Mouse (Mus musculus) heart, embryonic 12.5 days (tissue): ENCODE results near the gene Cacna1c. TPM values are rescaled to one million over a fixed set of nuclear protein-coding genes. Genes with fewer than 3 reads are reported as not detected.

ENCODE experiments used
- ATAC-seq: fragments of 200-750 bp; cut with Nextera tagmentation; 2 replicates; pipeline ENCODE4 v1.8.0; 2017; ENCODE audit warnings: moderate TSS enrichment, moderate library complexity; ENCODE audit not compliant: insufficient number of reproducible peaks, low FRiP score
- H3K27ac ChIP-seq: fragments of 300-500 bp; sonication (generic); 2 replicates; pipeline ENCODE4 v1.5.1; 2016; ENCODE audit warnings: mild to moderate bottlenecking, moderate library complexity; ENCODE audit not compliant: poor library complexity, severe bottlenecking
- H3K27me3 ChIP-seq: fragments of 300-500 bp; sonication (generic); replicated peaks from 2 replicates; pipeline ENCODE4 v1.6.1; 2016; ENCODE audit warnings: mild to moderate bottlenecking, moderate library complexity
- H3K36me3 ChIP-seq: fragments of 300-500 bp; sonication (generic); 2 replicates; pipeline ENCODE4 v1.6.1; 2016; ENCODE audit warnings: mild to moderate bottlenecking, moderate library complexity
- H3K4me1 ChIP-seq: fragments of 300-500 bp; sonication (generic); replicated peaks from 2 replicates; pipeline ENCODE4 v1.6.1; 2016; ENCODE audit warnings: mild to moderate bottlenecking
- H3K4me2 ChIP-seq: fragments of 300-500 bp; sonication (generic); 2 replicates; pipeline ENCODE4 v1.6.1; 2016; ENCODE audit warnings: mild to moderate bottlenecking, moderate library complexity
- H3K4me3 ChIP-seq: fragments of 300-500 bp; sonication (generic); 2 replicates; pipeline ENCODE4 v1.5.1; 2016; ENCODE audit warnings: mild to moderate bottlenecking
- H3K9ac ChIP-seq: fragments of 300-500 bp; sonication (generic); 2 replicates; pipeline ENCODE4 v1.6.1; 2016; ENCODE audit warnings: mild to moderate bottlenecking, moderate library complexity
- H3K9me3 ChIP-seq: fragments of 300-500 bp; sonication (generic); replicated peaks from 2 replicates; pipeline ENCODE4 v1.6.1; 2016; ENCODE audit warnings: mild to moderate bottlenecking, moderate library complexity
- WGBS: fragments of 180-500 bp; shearing (Covaris S2); methylation state at CpG from one replicate; pipeline ENCODE4 v1.1.7; 2016; 5-methylcytosine and 5-hydroxymethylcytosine counted together
- polyA plus RNA-seq: library from polyadenylated mRNA; unstranded; fragments of >200 nt; fragmentation: Nextera tagmentation; extraction: Ambion mirVana; gene quantifications from 2 replicates; pipeline ENCODE4 v1.2.1, GENCODE M21; 2016

Gene Cacna1c
- polyA plus RNA-seq, 1 experiment from 2014 or later, result 58.1 TPM

GRCm38 (mm10) chr6:119137768-119138167, 58.5 kb downstream of the Cacna1c start:
- no peak overlapping the region; the same call in 1 of the 2 replicates for H3K27ac ChIP-seq
- no peak overlapping the region for H3K4me3 ChIP-seq
- ATAC-seq, result no peak
- H3K9ac ChIP-seq, result no peak overlapping the region
- H3K4me1 ChIP-seq, result peaks cover 59% of the 10 kb centered on the region
- no peaks in the 10 kb centered on the region for H3K9me3 ChIP-seq
- 0 out of 2 replicates have a peak, but pooled peaks cover 5% of the 10 kb centered on the region for H3K36me3 ChIP-seq
- whole genome bisulfite sequencing, result 78% methylated on average over 10 of the region's 10 CpGs
- H3K27me3 ChIP-seq, result no peaks in the 10 kb centered on the region
- H3K4me2 ChIP-seq, result no peak overlapping the region

DNA sequence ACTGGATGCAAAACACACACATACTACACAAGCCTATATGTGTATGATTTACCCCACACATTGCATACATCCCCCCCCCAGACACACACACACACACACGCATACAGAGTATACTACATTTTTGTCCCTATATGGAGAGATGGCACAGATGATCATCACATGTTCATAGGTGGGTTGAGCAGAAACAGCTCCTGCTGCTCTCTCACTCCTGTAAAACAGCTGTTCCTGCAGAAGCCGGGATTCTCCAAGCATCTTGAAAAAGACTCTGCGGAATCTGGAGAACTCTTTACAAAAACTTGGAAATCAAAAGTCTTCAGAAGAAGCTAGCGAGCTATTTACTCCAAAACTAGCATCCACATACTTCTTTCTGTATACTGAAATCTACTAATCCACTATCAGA, 63.4 kb downstream of the Cacna1c start:
- peaks cover 68% of the 10 kb centered on the region for H3K4me1 ChIP-seq
- H3K27me3 ChIP-seq, result no peaks in the 10 kb centered on the region
- H3K4me3 ChIP-seq, result no peak overlapping the region
- no peaks in the 10 kb centered on the region for H3K36me3 ChIP-seq
- H3K27ac ChIP-seq, result no peak overlapping the region
- no peak for ATAC-seq
- H3K9ac ChIP-seq, result no peak overlapping the region
- 92% methylated on average over 4 of the region's 4 CpGs for WGBS
- no peaks in the 10 kb centered on the region for H3K9me3 ChIP-seq
- H3K4me2 ChIP-seq, result no peak overlapping the region

DNA sequence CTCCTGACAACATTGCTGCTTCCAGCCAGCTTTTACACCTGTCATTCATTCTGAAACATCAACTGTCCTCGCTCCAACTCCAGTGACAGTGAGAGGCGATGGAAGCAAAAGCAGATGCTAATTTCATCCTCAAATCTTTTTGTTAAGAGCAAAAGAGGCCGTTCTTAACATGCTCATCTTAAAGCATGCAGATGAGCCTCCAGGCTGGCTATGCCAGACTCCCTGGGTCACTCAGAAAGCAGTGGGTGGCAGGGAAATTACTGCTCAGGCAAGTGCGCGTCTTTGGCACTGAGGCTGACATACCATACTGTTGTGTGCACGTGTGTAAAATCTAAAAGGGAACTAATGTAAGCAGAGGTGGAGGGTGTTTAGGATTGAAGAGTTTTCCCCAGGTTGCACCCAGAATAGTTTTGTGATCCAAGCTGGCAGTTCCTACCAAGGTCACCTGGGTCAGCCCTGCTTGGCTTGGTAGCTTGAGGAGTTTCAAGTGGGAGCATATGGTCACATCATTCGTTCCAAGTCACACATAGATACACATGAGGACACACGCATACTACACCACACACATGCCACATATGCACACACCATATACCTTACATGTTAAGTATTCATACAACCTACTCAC, 64.0 kb downstream of the Cacna1c start:
- Histone ChIP-seq H3K27ac (peak overlapping the region; percentile 40), H3K27me3 (no peaks in the 10 kb centered on the region), H3K9me3 (no peaks in the 10 kb centered on the region), H3K4me1 (peaks cover 63% of the 10 kb centered on the region), H3K9ac (0 out of 2 replicates have a peak overlapping the region, but pooled peaks have one; percentile 25), H3K36me3 (no peaks in the 10 kb centered on the region), H3K4me2 (no peak overlapping the region), H3K4me3 (no peak overlapping the region)
- no peak for ATAC-seq
- 62% methylated on average over 8 of the region's 8 CpGs for WGBS

DNA sequence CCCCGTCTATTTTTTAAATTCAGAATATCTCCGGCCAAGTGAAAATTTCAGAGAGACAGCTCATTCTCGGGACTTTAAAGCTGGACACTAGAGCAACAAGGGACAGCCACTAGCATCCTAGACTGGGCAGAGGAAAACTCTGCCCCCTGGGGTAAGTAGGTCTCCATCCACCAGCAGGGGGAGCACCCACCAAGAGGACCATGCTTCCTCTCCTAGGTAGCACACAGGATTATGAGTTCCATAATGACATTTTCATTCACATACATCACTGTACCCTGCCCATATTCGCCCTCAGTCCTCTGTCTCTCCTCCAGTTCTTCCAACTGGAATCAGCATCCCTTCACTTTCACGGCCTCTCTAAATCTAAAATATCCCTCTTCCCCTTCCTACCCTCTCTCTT, 66.6 kb downstream of the Cacna1c start:
- no peak overlapping the region for H3K4me3 ChIP-seq
- H3K4me2 ChIP-seq, result no peak overlapping the region
- H3K4me1 ChIP-seq, result peaks cover 62% of the 10 kb centered on the region
- H3K27me3 ChIP-seq, result no peaks in the 10 kb centered on the region
- H3K27ac ChIP-seq, result no peak overlapping the region
- no peaks in the 10 kb centered on the region; the same call in 1 of the 2 replicates for H3K36me3 ChIP-seq
- H3K9me3 ChIP-seq, result 0 out of 2 replicates have a peak, but pooled peaks cover 3% of the 10 kb centered on the region
- 69% methylated on average over 5 of the region's 5 CpGs for WGBS
- no peak for ATAC-seq
- no peak overlapping the region for H3K9ac ChIP-seq

DNA sequence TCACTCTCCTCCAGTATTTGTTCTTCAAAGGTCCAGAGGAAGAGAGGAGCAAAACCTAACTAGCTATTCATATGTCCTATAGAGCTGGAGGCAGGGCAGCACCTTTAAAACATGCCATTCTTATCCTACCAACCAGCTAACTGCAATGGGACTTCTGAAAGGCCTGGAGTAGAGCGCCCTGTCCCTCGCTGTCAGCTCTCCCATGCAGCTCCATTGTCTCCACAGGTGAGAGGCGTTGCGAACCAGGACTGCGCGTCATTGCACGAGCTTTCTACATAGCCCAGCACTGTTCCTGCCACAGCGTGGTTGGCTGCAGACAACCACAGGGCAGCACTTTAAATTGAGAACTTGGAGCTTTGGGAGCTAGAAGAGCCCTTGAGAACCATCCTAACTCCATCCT, 67.7 kb downstream of the Cacna1c start:
- H3K27me3 ChIP-seq, result no peaks in the 10 kb centered on the region
- H3K27ac ChIP-seq, result no peak overlapping the region
- WGBS, result 90% methylated on average over 8 of the region's 8 CpGs
- no peak overlapping the region for H3K9ac ChIP-seq
- H3K4me1 ChIP-seq, result peaks cover 56% of the 10 kb centered on the region
- H3K36me3 ChIP-seq, result no peaks in the 10 kb centered on the region; the same call in 1 of the 2 replicates
- H3K4me2 ChIP-seq, result no peak overlapping the region
- no peak for ATAC-seq
- no peak overlapping the region for H3K4me3 ChIP-seq
- 0 out of 2 replicates have a peak, but pooled peaks cover 3% of the 10 kb centered on the region for H3K9me3 ChIP-seq

DNA sequence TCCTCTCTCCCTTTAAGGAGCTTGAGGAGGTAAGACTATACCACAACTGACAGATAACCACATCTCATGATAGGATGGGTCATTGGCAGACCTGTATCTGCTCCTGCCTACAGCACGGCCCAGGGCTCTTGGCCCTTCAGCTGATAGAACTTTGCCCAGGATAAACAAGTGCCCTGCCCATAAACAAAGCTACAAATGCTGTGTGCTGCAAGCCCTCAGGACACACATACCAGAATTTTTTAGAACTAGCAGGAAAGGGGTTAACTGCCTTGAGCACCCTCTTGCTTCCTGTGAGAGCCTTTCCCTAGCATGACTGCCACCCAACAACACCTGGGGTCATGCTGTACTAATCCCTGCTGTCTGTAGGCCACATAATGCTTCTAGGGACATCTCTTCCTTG, 68.1 kb downstream of the Cacna1c start:
- H3K4me2 ChIP-seq, result no peak overlapping the region
- WGBS, result 70% methylated on average over 1 of the region's 1 CpGs
- ATAC-seq, result no peak
- no peak overlapping the region for H3K4me3 ChIP-seq
- peaks cover 51% of the 10 kb centered on the region for H3K4me1 ChIP-seq
- H3K27ac ChIP-seq, result no peak overlapping the region
- 0 out of 2 replicates have a peak, but pooled peaks cover 3% of the 10 kb centered on the region for H3K9me3 ChIP-seq
- H3K36me3 ChIP-seq, result no peaks in the 10 kb centered on the region; the same call in 1 of the 2 replicates
- no peak overlapping the region for H3K9ac ChIP-seq
- no peaks in the 10 kb centered on the region for H3K27me3 ChIP-seq

DNA sequence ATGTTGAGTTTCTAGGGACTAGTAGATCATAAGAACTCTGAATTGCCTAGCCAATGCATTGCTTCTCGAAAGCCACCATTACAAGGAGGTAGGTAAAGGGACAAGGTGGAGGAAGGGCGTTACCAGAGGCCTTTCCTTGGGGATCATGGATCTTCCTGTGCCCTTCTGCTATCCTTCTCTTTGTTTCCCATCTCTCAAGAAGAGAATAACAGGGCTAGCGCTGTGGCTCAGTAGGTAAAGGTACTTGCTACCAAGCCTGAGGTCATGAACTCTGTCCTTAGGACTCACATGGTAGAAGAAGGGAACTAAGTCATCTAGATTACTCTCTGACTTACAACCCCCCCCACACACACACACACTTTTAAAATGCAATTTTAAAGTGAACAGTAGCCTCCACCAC, 69.2 kb downstream of the Cacna1c start:
- Histone ChIP-seq H3K9ac (no peak overlapping the region), H3K4me1 (peaks cover 43% of the 10 kb centered on the region), H3K4me2 (no peak overlapping the region), H3K4me3 (no peak overlapping the region), H3K27ac (no peak overlapping the region), H3K36me3 (peaks cover 5% of the 10 kb centered on the region; the same call in 1 of the 2 replicates), H3K9me3 (0 out of 2 replicates have a peak, but pooled peaks cover 3% of the 10 kb centered on the region), H3K27me3 (no peaks in the 10 kb centered on the region)
- WGBS, result 86% methylated on average over 3 of the region's 3 CpGs
- ATAC-seq, result no peak

GRCm38 (mm10) chr6:119118371-119118770, 77.8 kb downstream of the Cacna1c start:
- Histone ChIP-seq H3K4me1 (peaks cover 12% of the 10 kb centered on the region), H3K27ac (no peak overlapping the region), H3K4me2 (no peak overlapping the region), H3K27me3 (no peaks in the 10 kb centered on the region), H3K9me3 (no peaks in the 10 kb centered on the region), H3K9ac (no peak overlapping the region), H3K36me3 (peaks cover 8% of the 10 kb centered on the region; the same call in 1 of the 2 replicates), H3K4me3 (no peak overlapping the region)
- WGBS, result 56% methylated on average over 4 of the region's 4 CpGs
- ATAC-seq, result no peak

DNA sequence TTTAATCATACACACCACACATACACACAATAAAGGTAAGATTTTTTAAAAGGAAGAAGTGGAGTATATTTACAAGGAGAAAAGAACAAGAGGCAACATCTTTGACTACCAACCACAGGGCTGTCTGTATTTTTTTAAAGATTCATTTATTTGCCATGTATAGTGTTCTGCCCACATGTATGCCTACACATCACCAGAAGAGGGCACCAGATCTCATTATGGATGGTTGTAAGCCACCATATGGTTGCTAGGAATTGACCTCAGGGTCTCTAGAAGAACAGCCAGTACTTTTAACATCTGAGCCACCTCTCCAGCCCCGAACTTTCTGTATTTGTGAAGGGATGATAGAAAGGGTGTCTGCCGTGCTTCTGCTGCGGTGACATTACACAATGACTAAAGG, 79.9 kb downstream of the Cacna1c start:
- Histone ChIP-seq H3K4me2 (no peak overlapping the region), H3K27me3 (no peaks in the 10 kb centered on the region), H3K27ac (no peak overlapping the region), H3K9ac (no peak overlapping the region), H3K9me3 (no peaks in the 10 kb centered on the region), H3K4me3 (no peak overlapping the region), H3K4me1 (peaks cover 15% of the 10 kb centered on the region), H3K36me3 (0 out of 2 replicates have a peak, but pooled peaks cover 3% of the 10 kb centered on the region)
- ATAC-seq, result no peak
- WGBS, result 91% methylated on average over 3 of the region's 3 CpGs

DNA sequence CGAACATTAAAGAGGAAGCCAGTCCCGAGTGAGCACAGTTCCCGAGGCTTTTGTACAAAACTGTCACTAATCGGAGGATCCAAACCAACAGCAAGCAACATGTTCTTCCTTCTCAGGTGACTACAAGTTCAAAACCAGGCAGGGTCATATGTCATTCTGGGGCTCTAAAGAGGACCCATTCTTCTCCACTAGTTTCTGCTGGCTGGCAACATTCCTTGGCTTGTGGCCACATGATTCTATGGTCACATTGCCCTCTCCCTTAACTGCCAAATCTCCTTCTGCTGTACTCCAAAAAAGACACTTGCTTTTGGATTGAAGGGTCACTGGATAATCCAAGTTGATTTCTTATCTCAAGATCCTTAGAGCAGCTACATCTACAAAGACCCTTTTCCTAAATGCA, 82.9 kb downstream of the Cacna1c start:
- 85% methylated on average over 4 of the region's 4 CpGs for WGBS
- Histone ChIP-seq H3K4me2 (no peak overlapping the region), H3K9me3 (no peaks in the 10 kb centered on the region), H3K27me3 (0 out of 2 replicates have a peak, but pooled peaks cover 3% of the 10 kb centered on the region), H3K36me3 (0 out of 2 replicates have a peak, but pooled peaks cover 3% of the 10 kb centered on the region), H3K4me1 (peaks cover 30% of the 10 kb centered on the region), H3K4me3 (no peak overlapping the region), H3K9ac (no peak overlapping the region), H3K27ac (no peak overlapping the region)
- no peak for ATAC-seq

- Histone ChIP-seq H3K9me3 (no peaks in the 10 kb centered on the region), H3K4me3 (no peak overlapping the region), H3K36me3 (no peaks in the 10 kb centered on the region), H3K27me3 (peaks cover 21% of the 10 kb centered on the region; the same call in 1 of the 2 replicates), H3K27ac (no peak overlapping the region), H3K9ac (no peak overlapping the region), H3K4me2 (no peak overlapping the region), H3K4me1 (peaks cover 56% of the 10 kb centered on the region)
- WGBS, result 66% methylated on average over 5 of the region's 5 CpGs
- no peak for ATAC-seq
Observed at GRCm38 (mm10) chr6:119110369-119110768, 85.8 kb downstream of the Cacna1c start.
